Mouse (Mus musculus) c-Kit-negative CD71-positive TER-119-positive erythroid progenitor cells, embryonic 14.5 days (primary cell): Measurements from ENCODE around the gene Tspan1.

ENCODE experiments used
- DNase-seq: peaks from one replicate; pipeline ENCODE4 v3.0.0-alpha.2; 2013; ENCODE audit warnings: low read depth, low spot score

Tspan1 gene

DNA sequence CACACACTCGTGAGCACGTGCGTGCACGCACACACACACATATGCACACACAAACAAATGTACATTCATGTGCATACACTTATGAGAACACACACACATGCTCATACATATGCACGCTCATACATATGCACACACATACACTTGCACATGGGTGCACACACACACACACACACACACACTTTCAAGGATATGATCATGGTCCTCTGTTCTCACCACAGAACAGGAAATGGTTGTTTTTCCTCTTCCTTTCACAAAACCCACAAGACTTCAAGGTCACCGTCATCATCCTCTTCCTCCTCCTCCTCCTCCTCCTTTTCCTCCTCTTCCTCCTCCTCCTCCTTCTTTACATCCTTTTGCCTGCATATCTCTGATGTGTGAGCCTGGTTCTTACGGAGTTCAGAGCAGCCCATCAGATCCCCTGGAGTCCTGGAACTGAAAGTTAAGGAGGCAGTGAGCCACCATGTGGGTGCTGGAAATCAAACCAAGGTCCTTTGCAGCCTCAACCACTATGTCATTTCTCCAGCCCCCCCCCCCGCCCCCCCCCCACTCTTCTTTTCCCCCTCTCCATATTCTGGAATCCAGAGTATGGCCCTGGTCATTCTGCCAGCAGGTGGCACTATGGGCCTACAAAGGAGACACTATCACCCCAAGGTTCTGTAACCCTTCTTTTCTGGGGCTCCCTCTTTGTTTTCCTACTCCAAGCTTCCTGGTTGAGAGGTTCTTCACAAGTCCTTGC is 1.4 kb upstream of the Tspan1 start:
- DNase-seq = peak; percentile 21

DNA sequence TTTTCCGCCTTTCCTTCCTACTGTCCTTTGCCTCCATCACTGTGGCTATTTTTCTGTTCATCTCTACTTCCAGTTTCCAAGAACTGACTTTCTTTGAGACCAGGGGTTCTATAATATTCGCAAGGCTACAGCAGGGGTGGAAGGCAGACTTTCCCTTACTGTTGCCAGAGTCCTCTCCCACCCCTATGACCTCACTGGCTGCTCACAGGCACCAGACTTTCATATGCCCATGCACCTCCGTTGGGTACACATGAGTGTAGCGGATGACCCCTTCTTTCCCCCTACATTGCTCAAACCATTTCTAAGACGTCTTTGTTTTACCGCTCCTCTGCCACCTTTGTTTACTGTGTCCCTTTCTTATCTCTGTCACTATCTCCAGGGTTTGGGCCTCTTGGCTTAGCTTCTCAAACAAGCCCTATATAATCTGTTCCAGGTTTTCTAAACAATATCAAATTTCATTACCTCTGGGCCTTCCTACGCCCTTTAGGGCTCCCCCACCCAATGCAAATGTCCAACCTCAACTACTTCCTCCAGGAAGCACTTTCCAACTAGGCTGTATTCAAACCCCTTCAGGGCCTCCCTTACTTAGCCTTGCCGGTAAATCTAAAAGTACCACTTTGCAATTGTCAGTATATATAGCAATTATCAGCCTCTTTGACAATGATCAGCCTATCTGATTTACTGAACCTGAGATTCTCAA is 1.5 kb downstream of the Tspan1 start:
- DNase-seq = no peak

DNA sequence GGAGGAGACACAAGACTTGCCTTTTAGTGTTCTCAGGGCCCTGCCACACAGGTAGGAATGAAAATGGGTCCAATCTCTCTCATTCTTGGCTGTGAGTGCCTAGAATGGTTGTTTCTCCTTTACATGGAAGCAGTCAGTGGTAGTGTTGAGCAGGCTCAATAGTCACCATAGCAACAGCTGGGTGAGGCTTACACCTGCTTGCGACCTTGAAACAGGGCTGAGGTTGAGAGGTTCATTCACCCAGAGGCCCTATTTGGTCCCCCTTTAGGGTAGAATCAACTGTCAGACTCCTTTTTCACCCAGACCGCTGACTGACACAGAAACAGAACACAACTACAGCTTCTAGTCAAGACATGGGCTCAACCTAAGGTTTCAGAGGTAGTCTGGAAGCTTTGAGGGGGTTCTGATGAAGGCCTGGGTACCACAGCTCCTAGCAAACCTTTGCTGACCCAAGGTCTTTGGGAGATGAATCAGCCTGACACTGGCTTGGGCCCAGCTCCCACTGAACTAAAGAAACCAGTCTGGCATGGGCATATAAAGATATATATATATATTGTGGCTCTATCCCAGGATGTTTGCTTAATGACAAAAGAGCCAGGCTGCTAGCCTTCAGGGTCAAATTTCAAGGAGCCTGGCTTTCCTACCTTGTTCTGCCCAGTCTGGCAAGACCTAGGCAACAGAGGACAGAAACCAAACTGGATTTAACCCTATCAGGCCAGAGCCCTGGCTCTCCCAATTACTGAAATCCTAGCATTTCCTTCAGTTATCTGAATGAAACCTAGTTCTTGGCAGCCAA is 2.4 kb downstream of the Tspan1 start:
- DNase-seq = no peak

DNA sequence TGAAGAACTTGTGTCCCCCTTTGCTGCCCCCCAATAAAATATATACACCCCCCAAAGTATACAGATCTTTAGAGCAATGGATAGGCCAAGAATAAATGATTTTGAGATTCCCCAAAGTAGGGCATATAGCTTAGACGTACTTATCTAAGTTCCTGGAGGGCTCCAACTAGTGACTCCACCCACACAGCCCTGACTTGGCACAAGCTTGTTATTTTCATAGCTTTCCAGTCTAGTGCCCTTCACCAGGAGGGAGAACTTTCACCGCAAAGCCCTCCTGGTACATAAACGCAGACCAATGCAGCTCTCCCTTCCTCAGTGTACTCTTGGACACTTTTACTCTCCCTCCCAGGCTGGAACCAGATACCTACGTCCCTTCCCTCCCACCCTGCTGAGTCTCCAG is 5.3 kb downstream of the Tspan1 start:
- DNase-seq = no peak

DNA sequence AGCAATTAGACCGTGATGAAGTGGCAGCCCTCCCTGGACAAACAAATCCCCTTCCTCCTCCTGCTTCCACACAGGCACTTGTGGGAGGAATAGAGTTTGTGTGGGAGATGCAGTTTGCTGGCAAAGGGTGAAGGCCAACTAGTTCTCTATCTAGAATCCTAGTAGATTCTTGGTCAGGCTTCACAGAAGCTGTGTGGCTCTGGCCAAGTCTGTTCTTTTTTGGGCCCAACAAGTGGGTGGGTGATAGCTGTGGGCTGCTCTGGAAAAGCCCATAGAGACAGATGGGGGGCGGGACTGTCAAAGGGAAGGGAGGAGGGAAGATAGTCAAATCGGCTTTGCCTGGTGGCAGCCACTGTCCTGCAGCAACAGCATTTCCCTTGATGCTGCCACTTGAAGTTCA is 6.6 kb downstream of the Tspan1 start:
- DNase-seq = no peak

DNA sequence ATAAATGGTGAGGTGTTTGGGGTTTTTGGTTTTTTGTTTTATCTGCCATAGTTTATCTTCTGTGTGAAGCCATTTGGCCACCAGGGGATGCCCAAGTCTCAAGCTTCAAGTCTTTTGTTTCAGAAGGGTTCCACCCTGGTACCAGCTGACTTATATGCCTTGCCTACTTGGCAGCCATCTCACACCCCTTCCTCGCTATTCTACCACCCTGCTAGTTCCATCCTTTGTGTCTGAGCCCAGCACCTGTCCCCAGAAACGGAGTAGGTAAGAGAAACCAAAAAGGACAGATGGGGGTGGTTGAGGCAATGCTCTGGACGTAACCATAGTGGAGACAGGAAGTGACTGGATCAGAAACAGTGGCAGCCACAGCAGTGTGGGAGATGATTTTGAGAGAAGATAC is 7.5 kb downstream of the Tspan1 start:
- no peak for DNase-seq

DNA sequence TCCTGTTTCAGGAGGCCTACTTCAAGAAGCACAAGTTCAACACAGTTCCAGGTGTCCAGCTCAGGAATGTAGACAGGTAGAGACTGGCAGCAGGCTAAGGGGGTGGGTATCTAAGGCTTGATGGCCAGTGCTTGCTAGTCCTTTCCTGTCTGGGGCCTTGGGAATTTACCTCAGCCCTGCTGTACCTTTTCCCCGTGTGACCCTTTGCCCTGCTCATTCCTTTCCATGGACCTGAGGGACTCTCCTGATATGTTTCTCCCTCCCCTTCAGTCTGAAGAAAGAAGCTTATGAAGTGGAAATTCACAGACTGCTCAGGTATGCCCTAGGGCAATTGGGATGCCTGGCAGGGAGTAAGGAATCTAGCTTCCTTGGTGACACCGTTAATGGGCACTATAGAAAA is 9.5 kb downstream of the Tspan1 start:
- no peak for DNase-seq

DNA sequence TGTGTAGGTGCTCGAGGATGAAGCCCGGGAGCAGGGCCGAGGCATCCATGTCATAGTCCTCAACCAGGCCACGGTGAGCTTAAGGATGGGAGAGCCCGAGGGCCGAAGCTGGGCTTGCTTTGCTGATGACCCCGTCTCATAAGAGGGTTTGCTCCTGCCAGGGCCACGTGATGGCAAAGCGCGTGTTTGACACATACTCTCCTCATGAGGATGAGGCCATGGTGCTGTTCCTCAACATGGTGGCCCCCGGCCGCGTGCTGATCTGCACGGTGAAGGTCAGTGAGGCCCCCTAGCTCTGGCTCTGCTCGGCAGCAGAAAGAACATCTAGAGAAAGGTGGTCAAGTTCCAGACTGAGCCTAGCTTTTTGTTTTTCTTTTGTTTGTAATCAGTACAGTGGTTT is 14.7 kb downstream of the Tspan1 start:
- DNase-seq = no peak

DNA sequence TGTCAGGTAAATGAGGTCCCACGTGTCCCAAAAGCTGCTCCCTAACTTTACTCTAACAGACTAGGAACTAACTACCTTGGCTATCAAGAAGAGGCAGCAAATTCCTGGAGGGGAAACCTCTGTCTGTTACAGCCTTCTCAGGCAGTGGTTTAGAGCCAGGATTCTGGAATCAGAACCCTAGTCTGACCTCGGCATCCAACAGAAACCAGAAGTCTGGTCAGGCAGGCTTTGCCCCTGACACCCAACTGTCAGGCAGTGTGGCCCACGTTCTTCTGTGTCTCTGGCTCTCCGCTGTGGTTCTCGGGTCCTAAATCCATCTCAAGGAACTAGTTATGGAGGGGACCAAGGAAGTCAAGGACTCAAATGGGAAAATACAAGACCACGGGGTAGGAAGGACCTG is 16.2 kb downstream of the Tspan1 start, which contains the start of gene Lurap1:
Gene Lurap1, minus strand, starts transcription at position 101 of the 400 bp plus-strand sequence.
- no peak for DNase-seq

DNA sequence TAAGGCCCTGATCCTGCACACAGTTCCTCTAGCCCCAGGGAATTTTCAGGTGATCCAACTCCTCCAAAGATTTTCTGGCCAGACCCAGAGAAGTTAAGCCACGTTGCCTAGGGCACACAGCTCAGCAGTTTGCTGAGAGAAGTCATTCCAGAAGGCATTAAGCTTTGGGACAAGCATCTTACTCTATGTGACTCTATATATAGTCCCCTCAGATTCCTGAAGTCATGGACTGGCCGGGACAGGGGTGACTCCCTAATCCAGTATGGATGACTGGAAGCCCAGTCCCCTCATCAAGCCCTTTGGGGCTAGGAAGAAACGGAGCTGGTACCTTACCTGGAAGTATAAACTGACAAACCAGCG is 16.6 kb downstream of the Tspan1 start:
- DNase-seq = no peak

DNA sequence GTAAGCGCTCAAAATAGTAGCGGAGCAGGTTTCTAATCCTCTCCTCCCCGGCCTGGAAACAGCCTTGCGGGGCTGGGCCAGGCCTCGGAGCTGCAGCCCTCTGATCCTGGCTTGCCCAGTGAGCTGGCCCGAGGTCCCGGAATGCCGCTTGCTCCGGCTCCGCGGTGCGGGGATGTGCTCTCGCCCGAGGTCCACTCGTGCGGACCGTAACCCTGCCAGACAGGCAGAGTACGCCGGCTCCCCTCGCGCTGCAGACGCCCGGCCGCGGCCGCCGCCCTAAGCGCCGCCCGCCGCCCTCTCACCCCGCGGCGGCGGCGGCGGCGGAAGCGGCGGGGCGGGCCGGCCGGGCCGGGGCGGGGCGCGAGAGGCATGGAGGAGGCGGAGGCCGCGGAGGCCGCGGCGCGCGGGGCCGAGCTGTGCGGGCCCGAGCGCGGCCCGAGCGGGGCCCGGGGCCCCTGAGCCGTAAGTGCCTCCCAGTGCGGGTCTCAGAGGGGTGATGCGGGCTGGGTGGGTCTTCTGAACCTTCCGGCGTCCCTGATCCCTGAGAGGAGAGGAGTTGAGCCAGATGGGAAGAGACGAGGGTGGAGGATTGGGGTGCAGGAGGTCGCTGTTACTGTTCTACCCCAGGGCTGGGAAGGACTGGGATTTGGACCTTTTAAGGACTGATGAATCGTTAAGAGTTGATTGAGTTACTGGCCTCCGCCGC is 17.1 kb downstream of the Tspan1 start:
- peak; percentile 57 for DNase-seq

DNA sequence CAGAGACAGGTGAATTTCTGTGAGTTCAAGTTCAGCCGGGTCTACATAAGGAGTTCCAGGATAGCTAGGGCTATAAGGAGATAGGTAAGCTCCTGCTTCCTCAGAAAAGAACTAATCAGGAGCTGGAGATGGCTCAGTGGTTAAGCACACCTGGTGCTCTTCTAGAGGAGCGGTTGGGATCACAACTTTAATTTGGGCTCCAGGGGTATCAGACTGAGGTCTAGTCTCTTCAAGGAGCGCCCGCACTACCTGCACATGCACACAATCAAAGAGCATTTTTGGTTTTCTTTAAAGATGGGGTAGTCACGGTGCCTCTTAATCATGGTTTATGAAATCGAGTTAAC is 17.6 kb downstream of the Tspan1 start:
- no peak for DNase-seq

DNA sequence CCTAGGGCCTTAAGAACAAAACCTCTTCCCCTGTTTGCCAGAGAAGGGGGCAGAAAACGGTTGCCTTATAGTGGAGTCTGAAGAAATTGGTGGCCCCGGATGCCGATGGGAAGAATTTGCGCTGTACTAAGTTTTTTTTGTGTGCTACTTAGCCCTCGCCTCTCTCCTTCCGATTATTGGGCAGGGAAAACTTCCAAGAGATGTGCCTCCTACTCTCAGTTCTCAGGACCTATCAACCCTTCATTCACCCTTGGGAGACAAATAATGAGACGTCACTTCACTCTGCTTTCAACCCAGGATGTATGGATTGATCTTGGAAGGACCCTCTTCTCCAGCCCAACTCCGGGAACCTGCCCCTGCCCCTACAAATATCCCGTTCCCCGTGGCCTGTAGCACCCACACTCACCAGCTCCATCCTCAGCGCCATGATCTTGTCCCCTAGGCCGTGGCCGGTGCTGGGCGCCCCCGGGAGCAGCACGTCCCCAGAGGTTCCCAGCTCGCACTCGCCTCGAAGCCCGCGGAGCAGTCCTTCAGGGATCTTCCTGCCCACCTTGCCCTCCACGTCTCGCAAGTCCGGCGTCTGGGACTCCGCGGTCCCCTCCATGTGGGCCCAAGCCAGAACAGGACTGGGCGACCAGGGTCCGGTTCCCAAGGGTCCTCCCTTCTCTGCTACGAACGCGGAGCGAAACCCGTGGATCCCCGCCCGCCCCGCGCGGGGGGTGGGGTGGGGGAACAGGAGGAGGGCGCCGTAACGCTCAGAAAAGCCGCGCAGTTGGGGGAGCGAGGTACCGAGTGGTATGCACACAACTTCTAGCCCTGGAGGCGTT is 23.3 kb downstream of the Tspan1 start:
- no peak for DNase-seq

DNA sequence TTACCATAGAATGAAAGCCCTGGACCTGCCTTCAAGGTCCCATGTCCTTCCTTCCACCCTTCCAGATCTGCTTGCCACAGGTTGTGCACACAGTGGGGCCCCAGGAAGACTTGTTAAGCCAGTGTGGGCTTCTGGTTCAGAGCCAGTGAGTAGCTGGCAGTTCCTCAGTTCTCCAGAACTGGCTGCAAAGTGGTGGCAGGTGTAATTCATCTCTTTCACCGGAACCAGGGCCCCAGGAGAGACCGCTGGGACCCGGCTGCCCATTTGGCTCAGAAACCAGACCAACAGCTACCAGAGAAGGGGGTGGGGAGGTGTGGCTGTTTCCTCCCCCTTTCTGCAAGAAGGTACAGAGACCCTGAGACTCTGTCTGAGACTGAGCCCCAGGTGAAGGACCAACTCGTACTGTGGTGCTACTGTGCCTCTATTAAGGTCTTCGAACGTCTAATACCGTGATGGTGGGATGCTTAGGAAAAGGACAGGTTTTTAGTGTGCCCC is 24.0 kb downstream of the Tspan1 start:
- DNase-seq = no peak

DNA sequence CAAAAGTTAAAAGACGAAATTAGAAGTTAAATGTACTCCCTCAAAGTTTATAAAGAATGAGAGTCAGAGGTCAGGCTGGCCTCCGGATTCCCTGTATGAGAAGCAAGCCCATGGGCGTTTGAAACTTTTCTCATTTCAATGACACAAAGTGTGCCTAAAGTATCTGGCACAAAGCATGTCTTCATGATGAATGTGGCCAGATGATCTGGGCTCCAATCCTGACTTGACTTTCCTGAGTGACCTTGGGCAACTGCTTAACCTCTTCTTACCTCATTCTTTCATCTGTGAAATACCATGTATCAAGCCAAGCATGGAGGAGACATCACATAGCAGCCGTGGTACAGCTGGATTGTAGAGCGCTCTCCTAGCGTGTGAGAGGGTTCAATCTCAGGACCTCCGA is 25.1 kb downstream of the Tspan1 start:
- DNase-seq = no peak

DNA sequence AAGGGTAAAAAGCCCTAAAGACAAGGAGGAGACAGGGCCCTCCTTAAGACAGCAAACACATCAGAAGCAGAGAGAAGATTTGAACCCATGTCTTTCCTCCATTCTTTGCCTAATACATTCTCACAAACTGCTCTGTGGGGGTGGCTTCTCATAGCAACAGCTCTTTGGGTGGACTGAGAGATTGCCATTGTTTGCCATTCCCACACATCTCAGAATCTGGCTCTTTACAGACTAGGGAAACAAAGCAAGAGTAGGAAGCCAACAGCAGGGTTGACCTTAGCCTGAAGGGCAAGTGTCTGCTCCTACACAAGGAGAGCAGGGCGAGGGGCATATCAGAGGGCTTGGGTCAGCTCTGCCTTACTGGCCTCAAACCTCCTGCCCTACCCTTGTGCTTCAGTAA is 25.7 kb downstream of the Tspan1 start:
- no peak for DNase-seq

DNA sequence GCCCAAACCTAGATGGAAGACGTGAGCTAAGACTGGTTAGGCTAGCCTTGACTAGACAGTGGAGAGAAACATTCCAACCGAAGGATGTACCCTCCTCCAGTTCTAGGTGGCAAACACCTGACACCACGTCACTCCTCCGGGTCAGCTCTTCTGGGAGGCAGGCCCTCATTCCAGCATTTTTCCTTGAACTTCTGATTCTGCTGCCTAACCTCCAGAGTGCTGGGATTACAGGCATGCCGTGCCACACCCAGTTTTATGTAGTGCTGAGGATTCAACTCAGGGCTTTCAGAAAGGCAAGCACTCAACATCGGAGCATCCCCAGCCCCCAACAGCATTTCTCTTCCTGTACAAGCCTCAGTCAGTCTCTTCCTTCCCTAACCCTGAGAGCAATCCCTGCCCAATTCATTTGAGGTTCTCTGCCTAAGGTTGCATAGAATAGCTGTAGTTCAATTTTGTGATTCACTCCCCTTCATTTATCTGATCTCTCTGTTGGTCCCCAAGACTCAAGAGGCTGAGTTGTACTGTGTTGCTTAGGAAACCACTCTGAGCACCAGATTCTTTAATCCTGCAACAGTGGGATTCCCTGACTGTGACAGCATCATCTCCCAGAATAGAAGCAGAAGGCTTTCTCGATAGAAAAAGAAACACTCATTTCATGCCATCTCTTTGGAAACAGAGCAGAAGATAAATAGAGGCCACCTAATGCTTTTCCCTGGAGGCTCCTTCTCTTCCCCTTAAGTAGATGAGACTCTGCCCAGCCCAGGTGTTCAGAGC is 26.4 kb downstream of the Tspan1 start:
- DNase-seq = no peak

DNA sequence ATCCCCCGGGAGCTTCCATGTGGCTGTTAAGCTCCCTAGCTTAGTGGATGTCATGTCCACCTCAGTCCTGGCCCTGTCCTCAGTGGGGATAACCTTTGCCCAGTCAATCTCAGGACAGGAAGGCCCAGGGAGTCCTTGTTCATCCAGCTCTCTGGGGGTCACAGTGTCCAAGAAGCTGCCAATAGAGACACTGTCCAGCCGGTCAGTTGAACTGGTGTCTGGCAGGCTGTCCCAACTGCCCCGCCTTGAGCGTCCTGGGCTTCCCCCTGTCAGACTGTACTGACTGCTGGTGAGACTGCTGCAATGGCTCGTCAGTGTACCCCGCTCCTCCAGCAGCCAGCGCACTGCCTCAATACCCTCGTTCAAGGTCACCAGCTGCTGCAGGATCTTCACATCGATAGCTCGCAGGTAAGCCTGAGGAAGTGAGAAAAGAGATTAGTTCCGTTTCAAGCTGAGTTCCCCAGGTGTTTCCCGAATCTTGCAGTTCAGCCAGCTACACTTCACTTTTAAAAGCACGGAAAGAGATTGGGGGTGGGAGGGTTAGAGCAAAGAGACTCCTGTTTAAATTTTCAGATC is 29.9 kb downstream of the Tspan1 start:
- DNase-seq = no peak

DNA sequence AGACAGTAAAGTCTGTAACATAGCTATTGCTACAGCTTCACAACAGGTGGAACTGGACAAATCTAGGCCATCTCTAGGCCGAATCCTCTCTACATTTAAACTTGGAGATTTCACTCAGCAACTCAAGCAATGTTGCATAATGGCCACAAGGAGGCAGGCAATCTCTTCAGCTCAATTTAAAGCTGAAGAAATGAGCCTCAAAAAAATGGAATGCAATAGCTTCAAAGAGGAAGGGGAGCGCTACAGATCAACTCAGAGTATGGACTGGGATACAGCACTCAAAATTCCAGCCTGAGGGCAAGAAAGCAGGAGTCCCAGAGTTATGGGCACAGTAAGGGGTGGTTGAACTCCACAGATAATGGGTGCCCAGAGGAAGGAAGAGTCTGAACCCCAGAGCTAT is 32.4 kb downstream of the Tspan1 start:
- DNase-seq = no peak

DNA sequence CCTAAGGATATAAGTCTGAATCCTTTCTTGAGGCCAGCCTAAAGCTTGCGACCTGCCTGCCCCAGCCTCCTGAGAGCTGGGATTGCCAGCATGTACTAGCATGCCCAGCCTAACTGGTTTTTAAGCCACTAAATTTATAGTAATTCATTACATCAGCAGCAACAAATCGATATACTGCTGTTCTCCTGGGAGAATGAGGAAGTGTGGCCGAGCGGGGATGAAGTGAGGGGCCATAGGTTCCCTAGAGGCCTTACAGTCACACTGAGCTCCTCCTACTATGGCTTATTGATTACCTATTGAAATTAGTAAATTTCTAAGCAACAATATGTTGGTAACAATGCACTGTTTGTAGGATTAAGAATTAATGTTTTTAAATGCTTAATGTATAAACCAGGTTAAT is 34.3 kb downstream of the Tspan1 start:
- DNase-seq = no peak
